Mouse (Mus musculus) thymus, postnatal 36 days (tissue): ENCODE data around the gene Cdc42ep4.

Source experiments
- DNase-seq, 2 experiments: peaks; one replicate each; pipeline ENCODE4 v3.0.0; 2022; ENCODE audit warnings: mixed read lengths in 2 of 2

The Cdc42ep4 gene

GRCm38 (mm10) chr11:113682897-113683626 lies 68.6 kb downstream of the Cdc42ep4 start:
- DNase-seq: peak; percentile 65 to 78

GRCm38 (mm10) chr11:113681979-113682378 lies 69.7 kb downstream of the Cdc42ep4 start:
- DNase-seq: no peak

- DNase-seq: no peak
Measured at GRCm38 (mm10) chr11:113680954-113681353, 70.7 kb downstream of the Cdc42ep4 start.

DNA sequence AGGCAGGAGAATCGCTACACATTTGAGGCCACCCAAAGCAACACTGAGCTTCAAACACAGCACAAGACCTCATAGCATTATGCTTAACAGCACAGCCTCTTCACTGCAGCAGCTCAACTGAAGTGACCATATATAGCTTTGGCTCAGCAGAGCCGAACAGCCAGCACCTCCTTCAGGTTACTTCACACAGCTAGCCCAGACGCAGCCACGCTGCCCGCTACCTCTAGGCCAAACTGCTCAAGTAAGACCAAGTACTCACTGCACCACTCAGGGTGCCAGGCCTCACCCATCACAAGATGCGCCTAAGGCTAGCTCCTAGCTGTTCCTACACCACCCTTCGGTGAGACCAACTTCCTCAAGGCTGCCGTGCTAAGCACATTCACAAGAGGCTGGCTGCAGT lies 73.3 kb downstream of the Cdc42ep4 start:
- no peak for DNase-seq

DNA sequence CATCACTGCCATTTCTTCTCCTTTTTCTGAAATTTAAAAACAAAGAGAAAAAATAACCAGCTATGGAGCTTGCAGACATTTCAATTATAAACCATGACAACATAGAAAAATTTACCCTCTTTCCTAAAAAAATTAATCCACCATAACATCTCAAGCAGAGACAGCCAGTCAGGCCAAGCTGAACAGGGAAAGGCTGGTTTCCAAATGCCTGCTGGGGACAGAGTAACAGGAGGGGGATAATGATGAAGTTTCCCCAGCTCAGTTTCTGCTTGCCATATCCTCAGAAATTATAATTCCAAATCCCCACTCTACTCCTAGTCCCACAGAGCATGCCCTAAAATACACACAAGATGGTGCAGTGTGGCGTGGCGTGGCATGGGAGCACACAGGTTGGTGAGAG lies 74.3 kb downstream of the Cdc42ep4 start:
- DNase-seq: no peak
